Comparison of ENCODE assay signal across 8 mouse cellular contexts in the genomic region with DNA sequence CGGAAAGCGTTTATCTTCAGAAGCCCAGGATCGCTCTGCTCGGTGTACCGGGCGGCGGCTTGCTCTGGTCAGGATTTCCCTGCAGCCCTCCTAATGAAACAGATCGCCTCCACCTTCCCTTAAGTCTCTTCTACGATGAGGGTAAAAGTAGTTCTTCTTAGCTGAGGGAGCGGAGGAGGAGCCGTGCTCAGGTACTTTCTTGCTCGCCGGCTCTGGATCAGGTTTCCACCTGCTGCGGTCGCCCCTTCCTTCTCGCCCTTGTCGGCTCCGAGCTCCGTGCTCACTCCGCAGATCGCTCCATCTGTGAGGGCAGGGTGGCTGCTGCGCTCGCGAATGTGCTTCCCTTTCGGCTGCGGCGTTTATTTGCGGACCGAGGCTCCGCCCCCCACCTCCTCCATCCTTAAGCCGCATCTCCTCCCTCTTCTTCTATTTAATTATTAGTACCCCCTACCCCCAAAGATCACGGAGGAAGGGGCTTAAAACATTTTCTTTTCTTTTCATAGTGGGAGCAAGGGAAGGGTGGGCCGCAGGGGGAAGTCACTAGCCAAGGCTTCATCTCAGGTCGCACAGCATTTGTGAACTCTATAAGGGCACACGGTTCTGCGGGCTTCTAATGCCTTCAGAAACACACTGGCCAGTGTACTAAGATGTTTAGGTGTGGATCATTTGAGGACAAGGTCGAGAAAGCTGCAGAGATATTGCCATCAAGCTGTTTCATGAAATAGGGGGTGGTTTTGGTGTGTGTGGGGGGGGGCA. TPM values are rescaled to one million over a fixed set of nuclear protein-coding genes. Genes with fewer than 3 reads are reported as not detected.
DNase-seq lines count a peak whose midpoint lies in the region; ATAC-seq lines count a peak whose summit lies in the region.

A gene (minus strand): TSS at position 337 of the 756 bp plus-strand sequence.

- H3K9ac ChIP-seq in embryonic facial prominence, embryonic 14.5 days (ENCODE audit: low read depth, low read length): peak within 1 kb of the TSS; percentile 46
- H3K9ac ChIP-seq in kidney, embryonic 14.5 days (ENCODE audit: low read depth, low read length): peak within 1 kb of the TSS; percentile 38; the same call in 1 of the 2 replicates
- H3K9ac ChIP-seq in liver, embryonic 11.5 days (ENCODE audit: low read depth, low read length): peak within 1 kb of the TSS; percentile 54; the same call in 1 of the 2 replicates
- H3K9ac ChIP-seq in stomach, embryonic 15.5 days: peak within 1 kb of the TSS; percentile 4; the same call in 1 of the 2 replicates

- H3K4me2 ChIP-seq in embryonic facial prominence, embryonic 14.5 days (ENCODE audit: low read depth, low read length): peak within 1 kb of the TSS; percentile 84
- peak within 1 kb of the TSS; percentile 92 for H3K4me2 ChIP-seq in kidney, embryonic 14.5 days (replicated peaks; ENCODE audit: low read depth, low read length)
- H3K4me2 ChIP-seq in liver, embryonic 11.5 days: peak within 1 kb of the TSS; percentile 90
- peak within 1 kb of the TSS; percentile 91 for H3K4me2 ChIP-seq in stomach, embryonic 15.5 days

- H3K27ac ChIP-seq in embryonic facial prominence, embryonic 14.5 days (replicated peaks; ENCODE audit: low read depth, low read length): no peak within 1 kb of the TSS
- H3K27ac ChIP-seq in heart, embryonic 10.5 days: peak within 1 kb of the TSS; percentile 29; the same call in 1 of the 2 replicates
- H3K27ac ChIP-seq in kidney, embryonic 14.5 days (ENCODE audit: low read depth, low read length): no peak within 1 kb of the TSS
- H3K27ac ChIP-seq in liver, embryonic 11.5 days (ENCODE audit: low read depth, low read length): no peak within 1 kb of the TSS
- H3K27ac ChIP-seq in stomach, embryonic 15.5 days: peak within 1 kb of the TSS; percentile 44; the same call in 1 of the 2 replicates

- H3K9me3 ChIP-seq in embryonic facial prominence, embryonic 14.5 days (ENCODE audit: control insufficient read depth, low read length): no peaks in the 10 kb centered on the region
- no peaks in the 10 kb centered on the region for H3K9me3 ChIP-seq in heart, embryonic 10.5 days
- peaks cover 4% of the 10 kb centered on the region; the same call in 1 of the 2 replicates for H3K9me3 ChIP-seq in kidney, embryonic 14.5 days (ENCODE audit: control insufficient read depth, low read length)
- H3K9me3 ChIP-seq in liver, embryonic 11.5 days (ENCODE audit: control insufficient read depth, low read length): no peaks in the 10 kb centered on the region
- H3K9me3 ChIP-seq in stomach, embryonic 15.5 days: no peaks in the 10 kb centered on the region

- DNase-seq in layer of hippocampus, adult 11-12 months (ENCODE audit: low spot score): peak; percentile 78
- DNase-seq in layer of hippocampus, adult 9-10 months (ENCODE audit: low spot score): no peak
- peak; percentile 71 for DNase-seq in embryonic facial prominence, embryonic 14.5 days (ENCODE audit: low spot score)
- DNase-seq in heart, embryonic 10.5 days (ENCODE audit: low spot score): no peak
- DNase-seq in liver, embryonic 11.5 days (ENCODE audit: low spot score): peak; percentile 59
- DNase-seq in naive thymus-derived CD4-positive, alpha-beta T cell, adult 2 months (ENCODE audit: low read depth): peak; percentile 60

- H3K27me3 ChIP-seq in embryonic facial prominence, embryonic 14.5 days (replicated peaks; ENCODE audit: control insufficient read depth, insufficient read depth, low read length): peaks cover 30% of the 10 kb centered on the region
- peaks cover 28% of the 10 kb centered on the region for H3K27me3 ChIP-seq in heart, embryonic 10.5 days (ENCODE audit: insufficient read depth, poor library complexity, severe bottlenecking)
- H3K27me3 ChIP-seq in kidney, embryonic 14.5 days (ENCODE audit: control insufficient read depth, insufficient read depth, low read length): peaks cover 13% of the 10 kb centered on the region
- H3K27me3 ChIP-seq in liver, embryonic 11.5 days (replicated peaks; ENCODE audit: control insufficient read depth, insufficient read depth, low read length): peaks cover 23% of the 10 kb centered on the region
- H3K27me3 ChIP-seq in stomach, embryonic 15.5 days (replicated peaks): peaks cover 15% of the 10 kb centered on the region

- H3K36me3 ChIP-seq in embryonic facial prominence, embryonic 14.5 days (ENCODE audit: control insufficient read depth, insufficient read depth, low read length): no peaks in the 10 kb centered on the region
- no peaks in the 10 kb centered on the region for H3K36me3 ChIP-seq in heart, embryonic 10.5 days
- H3K36me3 ChIP-seq in kidney, embryonic 14.5 days (ENCODE audit: control insufficient read depth, insufficient read depth, low read length): no peaks in the 10 kb centered on the region
- no peaks in the 10 kb centered on the region for H3K36me3 ChIP-seq in liver, embryonic 11.5 days (ENCODE audit: control insufficient read depth, insufficient read depth, low read length)
- H3K36me3 ChIP-seq in stomach, embryonic 15.5 days: no peaks in the 10 kb centered on the region

- peaks cover 5% of the 10 kb centered on the region; the same call in 1 of the 2 replicates for H3K4me1 ChIP-seq in embryonic facial prominence, embryonic 14.5 days (ENCODE audit: control insufficient read depth, insufficient read depth, low read length)
- peaks cover 16% of the 10 kb centered on the region; the same call in 1 of the 2 replicates for H3K4me1 ChIP-seq in heart, embryonic 10.5 days
- H3K4me1 ChIP-seq in kidney, embryonic 14.5 days (ENCODE audit: control insufficient read depth, insufficient read depth, low read length): no peaks in the 10 kb centered on the region; the same call in 1 of the 2 replicates
- 0 out of 2 replicates have a peak, but pooled peaks cover 3% of the 10 kb centered on the region for H3K4me1 ChIP-seq in liver, embryonic 11.5 days (replicated peaks; ENCODE audit: control insufficient read depth, insufficient read depth, low read length)
- peaks cover 11% of the 10 kb centered on the region; the same call in 1 of the 2 replicates for H3K4me1 ChIP-seq in stomach, embryonic 15.5 days

- 2% methylated on average over 37 of the region's 37 CpGs for WGBS in embryonic facial prominence, embryonic 14.5 days
- 2% methylated on average over 37 of the region's 37 CpGs for WGBS in heart, embryonic 10.5 days
- 2% methylated on average over 37 of the region's 37 CpGs for WGBS in kidney, embryonic 14.5 days
- WGBS in liver, embryonic 11.5 days: 3% methylated on average over 37 of the region's 37 CpGs
- 2% methylated on average over 37 of the region's 37 CpGs for WGBS in stomach, embryonic 15.5 days

- H3K4me3 ChIP-seq in embryonic facial prominence, embryonic 14.5 days (ENCODE audit: low read depth, low read length): peak within 1 kb of the TSS; percentile 45
- peak within 1 kb of the TSS; percentile 65 for H3K4me3 ChIP-seq in heart, embryonic 10.5 days
- H3K4me3 ChIP-seq in kidney, embryonic 14.5 days (ENCODE audit: low read length): peak within 1 kb of the TSS; percentile 55
- H3K4me3 ChIP-seq in liver, embryonic 11.5 days (ENCODE audit: low read depth, low read length): peak within 1 kb of the TSS; percentile 58
- peak within 1 kb of the TSS; percentile 52 for H3K4me3 ChIP-seq in stomach, embryonic 15.5 days (replicated peaks)

- peak; percentile 82 for ATAC-seq in embryonic facial prominence, embryonic 14.5 days (ENCODE audit: low read depth)
- peak; percentile 72; the same call in 1 of the 2 replicates for ATAC-seq in kidney, embryonic 14.5 days (ENCODE audit: low FRiP score, low TSS enrichment)
- ATAC-seq in liver, embryonic 11.5 days (replicated peaks; ENCODE audit: low FRiP score): no peak
- peak; percentile 63; the same call in 1 of the 2 replicates for ATAC-seq in stomach, embryonic 15.5 days (ENCODE audit: insufficient read depth, low FRiP score, low read depth)

RNA-seq across cellular contexts. Expression of the gene that starts here (rescaled TPM):
- polyA plus RNA-seq in embryonic facial prominence, embryonic 14.5 days (2014; fragmentation: Nextera tagmentation; extraction: Ambion mirVana): 6.9 and 7.4 TPM in 2 replicates
- 2.4 and 2.7 TPM in 2 replicates for polyA plus RNA-seq in heart, embryonic 10.5 days (2016; fragmentation: Nextera tagmentation; extraction: Ambion mirVana)
- polyA plus RNA-seq in kidney, embryonic 14.5 days (2014; fragmentation: Nextera tagmentation; extraction: Ambion mirVana): 5.8 and 12.1 TPM in 2 replicates
- 6.8 and 7.1 TPM in 2 replicates for polyA plus RNA-seq in liver, embryonic 11.5 days (2014; fragmentation: Nextera tagmentation; extraction: Ambion mirVana)
- 8.1 and 12.8 TPM in 2 replicates for polyA plus RNA-seq in stomach, embryonic 15.5 days (2015; fragmentation: Nextera tagmentation; extraction: Ambion mirVana)

Comparison
In these comparisons a context has a peak if more than half of its experiments do, and no peak if none do; other contexts are left out.
1. DNase-seq: peak in layer of hippocampus, adult 11-12 months (single experiment), embryonic facial prominence, embryonic 14.5 days (single experiment), liver, embryonic 11.5 days (single experiment) and naive thymus-derived CD4-positive, alpha-beta T cell, adult 2 months (single experiment); none in layer of hippocampus, adult 9-10 months (single experiment) and heart, embryonic 10.5 days (single experiment).
2. H3K27ac ChIP-seq: peak in heart, embryonic 10.5 days (single experiment) and stomach, embryonic 15.5 days (single experiment); none in embryonic facial prominence, embryonic 14.5 days (single experiment), kidney, embryonic 14.5 days (single experiment) and liver, embryonic 11.5 days (single experiment).
3. H3K9ac ChIP-seq: peak in every context shown above with its lines; median percentile 54 in liver, embryonic 11.5 days; 46 in embryonic facial prominence, embryonic 14.5 days; 38 in kidney, embryonic 14.5 days; 4 in stomach, embryonic 15.5 days.
4. Peak in every context shown above with its lines, with median percentiles within 50 percentile points of each other: H3K4me2 ChIP-seq and H3K4me3 ChIP-seq.